Comparison of ENCODE assay signal across 17 mouse cellular contexts in the genomic region with DNA sequence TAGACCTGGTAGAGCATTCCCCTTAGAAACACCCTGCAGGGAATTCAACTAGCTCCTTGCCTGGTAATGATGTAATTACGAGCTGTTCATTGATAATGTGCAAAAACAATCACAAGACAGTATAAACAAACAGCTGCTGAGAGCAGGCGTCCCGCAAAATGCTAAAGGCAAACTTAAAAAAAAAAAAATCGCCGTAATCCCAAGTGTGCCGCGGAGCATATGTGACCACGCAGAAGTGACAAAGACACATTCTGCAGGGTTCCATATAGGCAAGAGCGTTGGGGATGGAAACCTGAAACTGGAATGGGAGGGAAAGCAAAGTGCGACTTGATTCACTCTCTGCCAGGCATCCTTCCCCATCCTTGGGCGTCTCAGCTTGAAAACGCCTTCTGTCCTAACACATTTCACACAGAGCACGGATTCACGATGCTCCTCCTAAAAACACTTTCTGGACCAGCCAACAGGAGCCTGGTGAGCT. TPM values are rescaled to one million over a fixed set of nuclear protein-coding genes. Genes with fewer than 3 reads are reported as not detected.
DNase-seq lines count a peak whose midpoint lies in the region; ATAC-seq and TF ChIP-seq lines count a peak whose summit lies in the region.
"Had no signal": no experiment of that assay in that cellular context is flagged by ENCODE, and none has a peak within 500 bp of the region (broad histone marks: within the 10 kb centered on the region; RNA-seq: fewer than 3 reads in every experiment).

No protein-coding gene starts in this region.

- H3K9ac ChIP-seq in heart, embryonic 14.5 days (ENCODE audit: low read length), result no peak overlapping the region
- H3K9ac ChIP-seq in lung, embryonic 14.5 days, result no peak overlapping the region
- H3K9ac ChIP-seq: embryonic facial prominence, embryonic 15.5 days; limb, embryonic 15.5 days; midbrain, embryonic 12.5 days had no signal

- no peak for DNase-seq in heart, adult 18-20 months
- peak; percentile 37 for DNase-seq in lung, embryonic 14.5 days
- DNase-seq in lung, postnatal 14 days, result no peak
- DNase-seq in brain, embryonic 14.5 days (ENCODE audit: low read depth), result peak; percentile 81
- peak; percentile 48 to 68 for DNase-seq in left cerebral cortex, postnatal 36 days (ENCODE audit: low spot score in 2 of 2)
- no peak for DNase-seq in retina, embryonic 14.5 days (ENCODE audit: low spot score)
- DNase-seq: adrenal gland, adult 8-10 months; cerebellum, postnatal 36 days; lung, adult 2 months; retina, postnatal 1 day; thymus, postnatal 25 days had no signal

- 41% methylated on average over 14 of the region's 14 CpGs for WGBS in heart, embryonic 14.5 days
- 19% methylated on average over 14 of the region's 14 CpGs for WGBS in lung, embryonic 14.5 days

- H3K4me3 ChIP-seq in heart, embryonic 14.5 days (ENCODE audit: control insufficient read depth in 1 of 2, insufficient read depth in 1 of 2, low read depth in 1 of 2, low read length in 2 of 2), result no peak overlapping the region
- no peak overlapping the region for H3K4me3 ChIP-seq in lung, embryonic 14.5 days (ENCODE audit: low read depth, low read length)
- H3K4me3 ChIP-seq: embryonic facial prominence, embryonic 15.5 days; limb, embryonic 15.5 days; midbrain, embryonic 12.5 days had no signal

- H3K27ac ChIP-seq in heart, embryonic 14.5 days (replicated peaks in 1 of 2; ENCODE audit: control insufficient read depth in 1 of 2, insufficient read depth in 1 of 2, low read depth in 2 of 2, low read length in 2 of 2), result no peak overlapping the region
- H3K27ac ChIP-seq in lung, embryonic 14.5 days (ENCODE audit: low read depth), result no peak overlapping the region
- H3K27ac ChIP-seq: embryonic facial prominence, embryonic 15.5 days; limb, embryonic 15.5 days; midbrain, embryonic 12.5 days had no signal

- H3K9me3 ChIP-seq in heart, embryonic 14.5 days (ENCODE audit: control insufficient read depth, low read length), result no peaks in the 10 kb centered on the region
- no peaks in the 10 kb centered on the region for H3K9me3 ChIP-seq in lung, embryonic 14.5 days (ENCODE audit: low read depth, low read length)
- H3K9me3 ChIP-seq: embryonic facial prominence, embryonic 15.5 days; limb, embryonic 15.5 days; midbrain, embryonic 12.5 days had no signal

- TF ChIP-seq POLR2A in brain, embryonic 14.5 days (IDR thresholded peaks at IDR 0.05; ENCODE audit: borderline replicate concordance, extremely low read depth, insufficient read depth, insufficient read length, poor library complexity, severe bottlenecking), result no peak

- H3K27me3 ChIP-seq in heart, embryonic 14.5 days (ENCODE audit: control insufficient read depth, insufficient read depth, low read length), result no peaks in the 10 kb centered on the region
- H3K27me3 ChIP-seq in lung, embryonic 14.5 days (ENCODE audit: insufficient read depth, low read length), result no peaks in the 10 kb centered on the region
- H3K27me3 ChIP-seq: embryonic facial prominence, embryonic 15.5 days; limb, embryonic 15.5 days; midbrain, embryonic 12.5 days had no signal

- intact Hi-C loops in left cerebral cortex, postnatal 36 days (cut with DNase I), result no loop called here

- H3K36me3 ChIP-seq in heart, embryonic 14.5 days (ENCODE audit: control insufficient read depth, insufficient read depth, low read length), result no peaks in the 10 kb centered on the region
- H3K36me3 ChIP-seq in lung, embryonic 14.5 days (ENCODE audit: insufficient read depth), result no peaks in the 10 kb centered on the region
- H3K36me3 ChIP-seq: embryonic facial prominence, embryonic 15.5 days; limb, embryonic 15.5 days; midbrain, embryonic 12.5 days had no signal

- ATAC-seq in heart, embryonic 14.5 days (ENCODE audit: insufficient number of reproducible peaks, insufficient read depth, low FRiP score, low read depth), result no peak
- no peak for ATAC-seq in lung, embryonic 14.5 days (ENCODE audit: insufficient read depth)
- ATAC-seq: inflammation-experienced regulatory T-cells, adult 6 months; Patski had no signal

- no peak for TF ChIP-seq CTCF in lung, embryonic 14.5 days (IDR thresholded peaks at IDR 0.05; ENCODE audit: low read depth)
- no peak for TF ChIP-seq CTCF in brain, embryonic 14.5 days (IDR thresholded peaks at IDR 0.05; ENCODE audit: borderline replicate concordance, extremely low read depth, insufficient read depth, insufficient read length)

- 0 out of 2 replicates have a peak overlapping the region, but pooled peaks have one; percentile 18 for H3K4me2 ChIP-seq in heart, embryonic 14.5 days (ENCODE audit: low read length)
- peak overlapping the region; percentile 43; the same call in 1 of the 2 replicates for H3K4me2 ChIP-seq in lung, embryonic 14.5 days
- H3K4me2 ChIP-seq: embryonic facial prominence, embryonic 15.5 days; limb, embryonic 15.5 days; midbrain, embryonic 12.5 days had no signal

- peaks cover 2 to 5% of the 10 kb centered on the region in 2 experiments; a peak in 2 of 4 replicates for H3K4me1 ChIP-seq in heart, embryonic 14.5 days (ENCODE audit: control insufficient read depth in 2 of 2, insufficient read depth in 2 of 2, low read length in 2 of 2)
- H3K4me1 ChIP-seq in lung, embryonic 14.5 days (ENCODE audit: insufficient read depth), result no peaks in the 10 kb centered on the region
- H3K4me1 ChIP-seq: embryonic facial prominence, embryonic 15.5 days; midbrain, embryonic 12.5 days had no signal

RNA-seq across cellular contexts. Expression of a gene that starts 28.0 kb away (rescaled TPM):
- polyA plus RNA-seq in heart, embryonic 14.5 days (2014; fragmentation: Nextera tagmentation; extraction: Ambion mirVana), result 515 and 520 TPM in 2 replicates
- 10 to 100 TPM; 85.1 to 87.2 TPM for total RNA-seq in heart, adult 18-20 months (2021)
- polyA plus RNA-seq in lung, embryonic 14.5 days (2014; fragmentation: Nextera tagmentation; extraction: Ambion mirVana), result 671 and 746 TPM in 2 replicates
- 128 and 151 TPM in 2 replicates for polyA plus RNA-seq in brain, embryonic 14.5 days (2012; rRNA removed)
- 100 to 1,000 TPM; 295 to 303 TPM for total RNA-seq in left cerebral cortex, postnatal 36 days (2021)

Comparison
In these comparisons a context has a peak if more than half of its experiments do, and no peak if none do; other contexts are left out.
1. DNase-seq: peak in lung, embryonic 14.5 days (single experiment), brain, embryonic 14.5 days (single experiment) and left cerebral cortex, postnatal 36 days (2 of 2); none in heart, adult 18-20 months (0 of 2), lung, postnatal 14 days (single experiment) and retina, embryonic 14.5 days (single experiment).